Mouse (Mus musculus) lung, postnatal 4 days (tissue): ENCODE data around the gene Slc24a1.
"Not testable (repeated sequence)": the region's sequence is repeated elsewhere in the genome, so short reads cannot be mapped to it uniquely, and the experiment has no call there.

Experiments used
- DNase-seq, 2 experiments: peaks; one replicate each; pipeline ENCODE4 v3.0.0; 2021

Gene Slc24a1

DNA sequence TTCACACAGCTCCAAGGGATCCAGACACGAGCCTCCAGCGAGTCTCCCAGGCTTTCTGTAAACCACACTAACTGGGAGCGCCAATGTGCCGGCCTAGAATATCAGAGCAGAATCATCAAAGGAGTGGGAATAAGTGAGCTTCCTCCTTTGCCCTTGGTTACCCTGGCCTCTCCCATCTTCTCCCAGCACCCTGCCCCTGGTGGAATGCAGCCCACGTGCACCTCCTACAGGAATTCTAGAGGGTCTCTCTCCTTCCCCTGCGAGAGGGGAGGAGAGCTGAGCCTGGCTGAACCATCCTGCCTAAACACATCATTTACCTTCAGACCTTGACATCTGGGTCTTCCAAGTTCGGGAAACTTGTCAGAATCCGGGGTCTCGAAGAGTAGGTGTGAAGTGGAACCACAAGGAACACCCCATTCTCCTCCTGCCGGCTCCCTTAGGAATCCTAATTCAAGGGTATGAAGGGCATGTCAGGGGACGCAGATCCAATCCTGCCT, at the start of gene Slc24a1:
Gene Slc24a1 (minus strand): TSS at position 447 of the 497 bp plus-strand sequence.
- no peak for DNase-seq

DNA sequence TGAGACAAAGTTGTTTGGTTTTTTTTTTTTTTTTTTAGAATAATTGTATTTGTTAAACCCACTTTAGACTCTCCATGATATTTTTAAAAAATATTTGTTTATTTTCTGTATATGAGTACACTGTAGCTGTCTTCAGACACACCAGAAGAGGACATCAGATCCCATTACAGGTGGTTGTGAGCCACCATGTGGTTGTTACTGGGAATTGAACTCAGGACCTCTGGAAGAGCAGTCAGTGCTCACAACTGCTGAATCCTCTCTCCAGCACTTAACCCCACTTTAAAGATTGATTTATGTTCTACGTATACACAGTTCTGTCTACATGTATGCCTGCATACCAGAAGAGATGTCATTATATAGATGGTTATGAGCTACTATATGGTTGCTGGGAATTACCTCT, 44.1 kb upstream of the Slc24a1 start:
- not testable (repeated sequence) for DNase-seq

DNA sequence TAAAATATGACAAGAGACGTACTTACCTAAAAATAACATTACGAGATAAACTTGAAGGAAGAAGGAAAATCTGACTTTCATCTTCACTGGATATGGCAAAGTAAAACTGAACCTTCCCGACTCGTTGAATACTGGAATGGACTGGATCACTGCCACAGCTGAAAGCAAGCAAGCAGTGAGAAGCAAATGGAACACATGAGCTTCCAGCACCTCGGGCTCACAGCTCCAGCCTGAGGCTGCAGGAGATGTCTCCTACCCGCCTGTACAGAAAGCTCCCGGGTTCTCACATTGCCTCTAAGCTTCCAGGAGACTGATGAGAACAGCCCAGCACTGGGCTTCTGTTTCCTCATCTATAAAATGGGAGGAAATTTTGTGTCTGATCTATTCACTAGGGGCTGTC, 38.9 kb upstream of the Slc24a1 start:
- no peak for DNase-seq

DNA sequence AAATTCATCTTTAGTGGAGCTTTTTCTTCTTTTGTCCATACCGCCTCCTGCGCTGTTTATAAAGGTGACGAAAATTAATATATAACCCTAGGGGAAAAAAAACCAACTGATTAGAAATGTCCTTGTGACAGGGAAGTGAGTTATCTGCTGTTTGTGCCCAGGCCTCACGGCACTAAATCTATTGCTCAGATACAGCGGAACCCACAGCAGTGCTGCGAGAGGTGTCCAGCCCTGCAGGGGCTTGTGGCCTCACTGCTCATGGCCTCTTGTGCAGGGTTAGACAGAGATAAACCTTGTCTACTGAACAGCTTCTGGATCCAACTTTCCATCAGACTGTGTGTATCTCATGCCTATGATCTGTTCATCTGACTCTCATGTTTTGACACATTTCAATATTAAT, 37.0 kb upstream of the Slc24a1 start:
- DNase-seq: no peak

DNA sequence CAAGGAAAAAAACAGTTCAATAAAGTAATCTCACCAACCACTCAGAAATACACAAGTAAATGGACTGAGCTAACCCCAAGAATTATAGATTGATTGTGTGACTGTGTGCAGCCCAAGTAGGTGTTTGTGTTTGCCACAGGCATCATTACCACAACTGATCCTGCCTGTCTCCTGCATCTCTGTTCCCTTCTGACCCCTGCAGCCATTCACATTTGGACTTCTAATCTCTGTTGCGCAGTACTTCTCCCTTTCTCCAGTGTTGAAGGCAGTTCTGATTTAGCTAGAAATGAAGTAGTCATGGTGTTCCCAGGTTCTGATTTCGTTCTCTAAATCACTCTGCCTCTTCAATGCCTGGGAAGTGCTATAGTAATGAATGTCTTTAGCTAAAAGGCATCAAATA, 36.2 kb upstream of the Slc24a1 start:
- DNase-seq: no peak

DNA sequence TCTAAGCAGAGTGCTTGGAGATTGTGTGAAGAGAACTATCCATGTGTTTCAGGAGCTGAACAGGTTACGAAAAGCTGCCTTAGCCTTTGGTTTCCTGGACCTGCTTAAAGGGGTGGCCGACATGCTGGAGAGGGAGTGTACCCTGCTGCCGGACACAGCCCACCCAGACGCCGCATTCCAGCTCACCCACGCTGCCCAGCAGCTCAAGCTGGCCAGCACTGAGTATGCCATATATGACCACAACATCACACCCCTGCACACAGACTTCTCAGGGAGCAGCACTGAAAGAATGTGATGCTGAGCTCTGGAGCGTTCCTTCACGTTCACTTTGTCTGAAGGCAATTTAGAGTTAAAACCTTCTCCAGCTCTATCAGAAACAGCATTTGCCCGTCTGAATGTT, 34.4 kb upstream of the Slc24a1 start:
- no peak for DNase-seq

DNA sequence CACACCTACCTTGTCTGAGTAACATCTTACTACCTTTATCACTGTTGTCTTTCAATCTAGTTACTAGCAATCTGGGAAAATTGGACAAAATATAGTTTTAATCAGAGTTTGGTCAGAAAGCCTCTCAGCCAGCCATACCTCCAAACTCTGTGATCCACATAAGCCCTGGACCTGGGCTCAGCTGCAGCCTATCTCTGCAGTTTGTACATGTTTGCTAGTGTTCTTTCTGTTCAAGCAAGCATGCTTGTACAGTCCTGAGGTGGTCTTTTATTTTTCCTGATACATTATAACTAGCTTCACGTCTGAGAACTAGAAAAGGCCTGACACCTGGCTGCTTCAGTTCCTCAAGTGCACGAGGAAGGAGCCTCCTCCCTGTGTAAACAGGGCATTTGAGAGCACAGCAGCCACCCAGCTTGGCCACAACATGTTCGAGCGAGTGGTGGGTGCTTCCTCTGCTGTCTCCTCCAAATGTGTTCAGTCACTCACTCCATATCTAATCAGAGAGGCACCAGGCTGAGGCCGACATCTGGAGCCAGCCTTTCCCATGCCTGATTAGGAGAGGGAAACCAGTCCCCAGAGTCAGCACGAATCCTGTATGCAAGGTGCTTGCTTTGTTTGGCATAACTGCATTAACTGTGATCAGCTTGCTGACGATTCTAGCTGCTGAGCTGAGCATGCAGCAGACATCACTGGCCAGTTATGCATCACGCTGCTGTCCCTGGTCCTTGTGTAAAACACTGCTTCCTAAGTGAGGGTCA, 33.8 kb upstream of the Slc24a1 start:
- DNase-seq: no peak

DNA sequence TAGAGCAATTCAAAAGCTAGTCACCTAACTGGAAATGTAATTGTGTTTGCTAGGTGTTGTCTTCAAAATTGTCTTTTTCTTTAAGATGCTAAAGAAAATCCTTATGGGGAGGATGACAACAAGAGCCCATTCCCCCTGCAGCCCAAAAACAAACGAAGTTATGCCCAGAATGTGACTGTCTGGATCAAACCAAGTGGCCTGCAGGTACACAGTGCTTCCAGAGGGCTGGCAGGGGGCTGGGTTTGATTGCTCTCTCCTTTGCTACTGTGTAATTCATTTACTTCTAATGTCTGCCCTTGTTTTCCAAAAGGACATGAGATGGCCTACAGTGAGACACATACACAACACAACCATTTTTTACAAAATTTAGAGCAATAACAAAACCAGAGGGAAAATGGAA, 30.5 kb upstream of the Slc24a1 start:
- DNase-seq: no peak

DNA sequence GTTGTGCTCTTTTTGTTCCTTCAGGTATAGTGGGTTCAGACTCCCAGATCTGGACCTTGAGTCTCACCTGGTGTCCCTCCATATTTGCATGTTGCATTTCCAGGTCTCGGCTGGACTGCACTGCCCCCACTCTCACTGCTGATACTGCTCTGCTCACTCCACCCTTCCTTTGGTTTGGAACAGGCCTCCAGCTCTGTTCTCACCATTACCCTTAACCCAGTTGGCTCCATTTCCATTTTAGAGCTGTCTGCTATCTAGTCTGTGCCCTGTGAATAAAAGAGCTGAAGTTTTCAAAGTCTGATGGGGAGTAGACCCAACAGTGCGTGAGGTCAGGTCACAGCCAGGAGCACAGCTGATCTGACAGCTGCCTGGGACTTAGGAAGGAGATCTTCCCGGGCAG, 29.1 kb upstream of the Slc24a1 start:
- DNase-seq: no peak

DNA sequence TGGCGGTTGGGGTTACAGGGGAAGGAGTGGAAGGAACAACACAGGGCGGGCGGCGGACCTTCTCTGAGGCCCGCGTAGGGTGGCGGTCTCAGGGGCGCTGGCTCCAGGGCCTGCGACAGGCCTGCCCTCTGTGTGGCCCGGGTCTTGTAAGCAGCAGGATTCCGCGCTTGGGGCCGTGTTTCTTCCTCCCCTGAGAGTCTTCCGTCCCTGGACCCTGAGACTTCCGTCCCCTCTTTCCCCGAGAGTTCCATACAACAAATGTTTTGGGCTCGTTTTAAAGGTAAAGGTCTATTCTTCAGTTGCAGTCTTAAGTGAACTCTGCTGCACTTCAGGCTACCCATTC, 9.5 kb upstream of the Slc24a1 start:
- DNase-seq: no peak

DNA sequence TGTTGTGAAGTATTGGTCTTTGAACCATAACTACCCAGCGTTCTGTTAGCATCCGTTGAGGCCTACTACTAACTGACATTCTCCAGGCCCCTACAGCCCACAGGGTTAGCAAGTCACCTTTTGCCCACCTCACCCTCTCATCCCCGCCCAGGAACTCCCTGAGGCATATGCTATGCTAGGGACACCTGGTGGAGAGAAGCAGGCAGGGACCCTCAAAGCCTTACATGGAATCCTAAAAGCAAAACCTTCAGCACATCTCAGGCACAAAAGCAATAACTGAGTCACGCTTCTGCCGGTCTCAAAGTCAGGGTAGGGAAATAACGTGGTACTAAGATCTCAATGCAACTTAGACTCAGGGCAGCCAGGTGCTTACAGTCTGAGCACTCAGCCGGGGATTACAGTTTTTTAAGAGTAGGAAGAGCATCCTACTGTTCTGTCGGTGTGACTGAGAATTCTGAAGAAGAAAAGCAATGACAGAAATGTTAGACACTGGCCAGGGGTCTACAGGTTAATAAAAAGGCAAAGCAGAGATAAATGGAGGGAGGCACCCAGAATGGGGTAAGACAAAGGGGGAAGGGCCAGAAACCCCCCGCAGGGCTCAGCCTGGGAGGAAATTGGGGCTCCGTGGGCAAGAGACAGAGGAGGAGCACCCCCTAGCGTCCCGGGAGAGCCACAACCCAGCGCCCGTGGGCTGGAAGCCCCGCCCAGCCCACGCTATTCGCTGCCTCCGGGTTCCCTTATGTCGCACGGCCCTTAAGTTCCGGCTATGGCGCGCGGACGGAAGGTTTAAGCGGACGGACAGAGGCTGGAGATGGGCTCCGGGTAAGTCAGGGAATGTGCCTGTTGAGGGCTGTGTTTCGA, 8.9 kb upstream of the Slc24a1 start, which contains the start of gene Ints14:
Gene Ints14 (plus strand): TSS at position 789 of the 861 bp plus-strand sequence.
- DNase-seq: peak; percentile 96 to 98

DNA sequence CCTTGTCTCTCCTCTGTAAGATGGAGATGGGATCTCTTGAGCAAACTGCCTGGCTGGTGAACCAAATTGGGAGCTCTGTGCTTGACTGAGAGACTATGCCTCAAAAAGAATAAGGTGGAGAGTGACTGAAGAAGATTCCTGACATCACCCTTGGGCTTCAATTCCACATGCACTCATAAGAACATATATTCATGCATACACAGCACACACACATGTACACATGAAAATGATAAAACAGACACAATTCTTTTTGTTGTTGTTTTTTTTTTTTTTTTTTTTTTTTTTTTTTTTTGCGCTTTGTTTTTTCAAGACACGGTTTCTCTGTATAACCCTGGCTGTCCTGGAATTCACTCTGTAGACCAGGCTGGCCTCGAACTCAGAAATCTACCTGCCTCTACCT, 5.9 kb upstream of the Slc24a1 start:
- no peak for DNase-seq

DNA sequence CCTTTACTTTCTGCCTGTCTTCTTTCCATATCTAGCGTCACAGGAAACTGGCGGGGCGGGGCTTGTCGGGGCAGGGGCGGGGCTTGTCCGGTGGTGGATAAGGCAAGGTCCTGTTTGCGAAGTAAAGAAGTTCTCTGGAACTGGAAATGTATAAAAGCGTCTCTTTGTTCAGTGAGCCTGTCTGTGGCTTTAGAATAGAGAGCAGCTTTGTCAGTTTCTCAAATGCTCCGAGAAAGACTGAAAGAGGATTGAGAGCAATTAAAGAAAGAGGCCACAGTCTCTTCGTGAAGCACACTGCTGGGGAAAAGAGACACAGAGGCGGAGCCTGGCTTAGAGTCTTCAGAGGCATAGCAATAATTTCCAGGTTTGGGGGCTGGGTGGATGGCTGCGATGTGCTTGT, 4.9 kb upstream of the Slc24a1 start:
- DNase-seq: peak in 1 of 2 experiments; percentile 27

DNA sequence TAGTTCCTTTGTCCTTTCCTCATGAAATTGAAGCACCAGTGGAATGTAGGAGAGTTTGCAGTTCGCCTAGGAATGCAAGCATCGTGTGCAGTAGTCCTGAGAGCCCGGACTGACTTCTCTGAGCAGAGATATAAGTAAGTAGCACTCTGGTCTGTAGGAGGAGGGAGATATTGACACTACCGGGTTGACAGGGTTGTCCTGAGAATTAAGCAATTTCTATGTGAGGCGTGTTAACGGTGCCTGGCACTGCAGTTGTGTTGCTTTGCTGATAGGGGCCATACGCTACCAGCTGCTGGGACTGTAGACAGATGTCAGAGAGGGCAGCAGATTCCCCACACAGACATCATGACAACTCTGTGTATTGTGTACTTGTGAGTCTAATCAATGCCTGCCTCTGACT, 1.8 kb upstream of the Slc24a1 start:
- no peak for DNase-seq

DNA sequence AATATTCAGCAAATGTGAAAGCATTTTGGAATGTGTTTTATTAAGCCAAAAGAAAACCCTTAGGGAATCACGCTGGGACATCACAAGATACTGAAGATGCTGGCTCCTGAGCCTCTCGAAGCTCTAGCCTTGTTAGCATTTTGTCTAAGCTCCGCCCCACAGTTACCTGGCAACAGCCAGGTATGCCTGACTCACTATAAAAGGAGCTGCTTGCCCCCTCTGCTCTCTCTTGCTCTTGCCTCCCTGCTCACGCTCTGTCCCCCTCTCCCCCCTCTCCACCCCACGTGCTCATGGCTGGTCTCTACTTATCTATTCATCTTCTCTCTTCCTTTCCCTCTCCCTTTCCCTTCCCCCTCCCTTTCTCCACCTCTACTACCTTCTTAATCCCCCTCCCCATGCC, 648 bp upstream of the Slc24a1 start:
- no peak for DNase-seq

DNA sequence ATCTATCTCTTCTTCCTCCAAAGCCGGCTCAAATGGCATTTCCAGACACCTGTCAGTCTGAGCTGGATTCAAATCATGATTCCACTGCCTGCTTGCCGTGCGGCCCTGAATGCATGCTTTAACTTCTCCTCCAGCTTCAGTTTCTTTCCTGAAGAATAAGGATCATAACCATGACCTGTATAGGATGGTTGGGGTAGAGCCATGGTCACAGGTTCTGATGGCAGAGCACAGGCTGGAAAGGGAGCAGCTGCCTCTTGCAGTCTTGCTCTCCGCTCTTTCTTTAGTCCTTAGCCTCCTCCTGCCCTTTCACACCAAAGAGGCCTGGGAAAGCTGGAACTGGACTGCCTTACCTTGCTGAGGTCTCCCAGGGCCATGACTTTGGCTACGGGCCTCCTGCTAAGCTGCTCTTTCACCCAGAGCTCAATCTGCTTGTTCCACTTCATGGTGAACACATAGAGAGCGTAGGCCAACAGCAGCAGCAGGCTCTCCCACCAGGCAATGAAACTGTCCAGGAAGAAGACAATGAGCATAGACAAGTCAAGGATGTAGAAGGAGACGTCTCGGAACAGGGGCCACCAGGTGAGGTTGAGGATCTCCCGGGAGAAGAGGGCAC, 3.8 kb downstream of the Slc24a1 start:
- DNase-seq: no peak

DNA sequence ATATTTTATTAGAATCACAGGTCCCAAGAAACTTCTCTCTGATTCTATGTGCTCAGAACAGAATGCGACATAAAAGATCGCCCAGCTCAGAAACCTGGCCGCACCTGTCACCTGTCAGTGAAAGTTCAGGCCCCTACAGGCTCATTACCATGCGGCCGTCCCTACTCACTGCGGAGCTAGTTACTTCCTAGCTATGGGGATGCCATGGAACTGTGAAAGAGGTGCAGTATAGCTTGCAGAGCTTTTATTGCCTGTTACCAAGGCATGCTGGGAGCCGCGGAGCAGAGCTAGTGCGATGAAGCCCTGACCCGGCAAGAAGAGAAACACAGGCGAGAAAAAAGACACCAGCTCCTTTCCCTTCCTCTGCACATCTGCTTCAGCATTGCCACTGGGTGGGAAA, 7.4 kb downstream of the Slc24a1 start:
- DNase-seq: no peak

DNA sequence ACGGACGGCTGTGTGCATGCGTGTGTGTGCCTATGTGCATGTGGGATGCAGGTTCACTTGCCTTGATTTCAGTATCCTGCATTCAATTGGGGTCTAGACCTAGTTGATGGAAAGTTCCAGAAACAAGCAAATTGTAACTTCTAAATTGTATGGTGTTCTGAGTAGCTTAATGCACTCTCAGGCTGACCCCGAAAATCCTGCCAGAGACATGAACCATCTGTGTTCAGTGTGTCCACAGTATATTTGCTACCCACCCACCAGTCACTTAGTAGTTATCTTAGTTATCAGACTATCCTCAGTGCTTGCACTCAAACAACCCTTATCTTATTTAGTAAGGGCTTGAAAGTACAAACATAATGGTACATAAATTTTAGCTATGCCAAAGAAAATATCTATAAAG, 9.8 kb downstream of the Slc24a1 start:
- no peak for DNase-seq

DNA sequence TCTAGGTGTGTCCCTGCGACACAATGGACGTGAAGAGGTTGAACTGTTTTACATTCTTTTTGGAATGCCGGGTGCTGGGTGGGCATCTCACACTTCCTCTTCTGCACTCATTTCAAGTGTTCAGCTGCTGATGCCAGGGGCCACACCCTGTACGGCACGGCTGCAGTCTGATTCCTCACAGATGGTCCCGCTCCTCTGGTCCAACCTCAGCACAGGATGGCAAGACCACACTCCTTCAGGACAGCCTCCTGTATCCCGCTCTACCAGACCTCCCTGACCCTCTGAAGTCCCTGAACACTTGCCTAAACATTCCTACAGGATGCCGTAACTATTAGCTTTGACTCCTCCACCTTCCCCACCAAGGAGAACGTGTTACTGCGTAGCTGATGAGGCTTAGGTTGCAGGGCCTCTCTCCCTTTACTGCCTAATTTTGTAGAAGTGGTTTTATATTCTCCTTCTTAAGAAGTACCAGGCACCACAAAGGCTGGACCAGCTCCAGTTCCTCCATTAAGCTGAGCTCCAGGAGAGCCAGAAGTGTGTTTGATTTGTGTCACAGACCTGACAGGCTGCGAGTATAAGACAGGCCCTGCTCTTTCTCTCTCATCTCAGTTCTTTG, 10.6 kb downstream of the Slc24a1 start:
- DNase-seq: no peak

DNA sequence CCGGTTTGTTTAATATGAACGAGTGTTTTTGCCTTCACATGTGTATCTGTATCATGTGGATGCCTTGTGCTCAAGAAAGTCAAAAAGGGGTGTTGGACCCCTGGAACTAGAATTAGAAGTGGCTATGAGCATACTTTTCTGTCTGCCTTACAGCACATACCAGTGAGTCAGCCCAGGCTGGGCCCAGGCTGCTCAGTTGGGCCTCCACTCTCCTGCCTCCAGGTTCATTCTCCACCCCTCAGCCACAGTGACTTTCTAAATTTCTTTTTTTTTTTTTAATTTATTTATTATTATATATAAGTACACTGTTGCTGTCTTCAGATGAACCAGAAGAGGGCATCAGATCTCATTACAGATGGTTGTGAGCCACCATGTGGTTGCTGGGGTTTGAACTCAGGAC, 11.6 kb downstream of the Slc24a1 start:
- no peak for DNase-seq

DNA sequence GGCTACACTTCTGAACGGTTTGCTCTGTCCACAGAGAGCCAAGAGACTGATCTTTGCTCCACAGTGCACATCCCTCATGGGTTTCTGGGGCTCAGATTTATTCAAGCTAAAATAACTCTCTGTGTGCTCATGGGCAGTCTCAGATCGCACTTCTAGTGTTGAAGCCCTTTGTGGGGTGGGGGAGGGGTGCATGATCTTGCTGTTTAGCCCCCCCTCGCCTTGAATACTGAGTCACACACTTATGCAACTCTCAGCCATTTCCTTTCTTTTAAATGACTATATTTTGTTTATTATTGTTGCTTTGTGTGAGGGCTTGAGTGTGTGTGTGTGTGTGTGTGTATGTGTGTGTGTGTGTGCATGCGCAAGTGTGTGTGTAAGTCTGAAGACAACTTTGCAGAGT, 12.1 kb downstream of the Slc24a1 start:
- DNase-seq: no peak

DNA sequence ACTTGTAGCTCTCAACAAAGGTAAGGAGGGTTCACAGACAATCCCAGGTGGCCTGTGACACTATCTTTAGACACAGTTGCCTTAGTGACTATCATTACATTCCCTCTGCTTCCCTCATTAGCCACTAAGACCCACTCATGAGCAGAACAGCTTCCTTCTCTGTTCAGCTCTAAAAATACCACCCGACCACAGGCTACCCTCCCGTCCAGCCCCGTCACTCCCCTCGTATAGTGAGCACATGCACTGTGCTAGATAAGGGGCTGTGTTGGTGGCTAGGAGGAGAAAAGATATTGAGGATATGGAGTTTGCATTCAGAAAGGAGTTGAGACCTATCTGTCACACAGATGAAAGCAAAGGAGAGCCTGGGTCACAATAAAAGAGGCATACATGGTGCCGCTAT, 12.9 kb downstream of the Slc24a1 start:
- DNase-seq: no peak

DNA sequence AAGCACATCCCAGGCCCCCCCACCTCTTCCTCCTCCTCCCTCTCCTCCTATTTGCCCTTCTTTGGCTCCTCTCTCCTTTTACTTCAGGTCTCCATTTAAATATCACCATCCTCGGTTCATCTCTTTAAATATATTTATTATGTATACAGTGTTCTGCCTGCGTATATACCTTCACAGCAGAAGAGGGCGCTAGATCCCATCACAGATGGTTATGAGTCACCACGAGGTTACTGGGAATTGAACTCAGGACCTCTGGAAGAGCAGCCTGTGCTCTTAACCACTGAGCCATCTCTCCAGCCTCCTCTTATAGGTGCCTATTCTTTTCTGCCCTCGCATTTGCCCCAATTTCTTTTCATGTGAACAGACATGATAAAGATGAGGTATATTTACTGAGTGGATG, 13.9 kb downstream of the Slc24a1 start:
- DNase-seq: no peak
